Mouse (Mus musculus): Measurements from ENCODE around the gene Txnrd3.

DNA sequence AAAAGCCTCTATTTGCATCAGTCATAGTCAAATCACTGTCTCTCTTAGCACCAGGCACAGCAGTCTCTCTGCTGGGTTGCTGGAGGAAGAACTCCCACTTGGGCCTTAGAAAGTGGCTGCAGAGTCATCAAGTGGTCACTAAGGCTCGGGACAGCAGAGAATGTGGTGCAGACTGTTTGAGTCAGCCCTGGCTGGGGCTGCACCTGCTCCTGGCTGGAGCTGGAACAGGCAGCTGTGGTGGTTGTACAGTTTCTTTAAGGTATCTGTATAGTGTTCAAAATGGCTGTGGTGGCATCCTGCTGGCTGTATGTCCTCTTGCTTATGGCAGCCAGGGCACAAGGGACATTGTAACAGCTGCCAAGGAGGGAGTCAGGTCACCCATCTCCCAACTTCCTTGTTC, 16.7 kb downstream of the Txnrd3 start:
- TF ChIP-seq CTCF (IDR thresholded peaks at IDR 0.05; ENCODE audit: low read depth, low read length) (no peak), TAL1 (conservative IDR thresholded peaks at IDR 0.05; ENCODE audit: low read depth, low read length) (no peak), GATA1 (IDR thresholded peaks at IDR 0.05; ENCODE audit: borderline replicate concordance, low read length) (no peak)
